Mouse (Mus musculus) kidney, adult 2 months (tissue): ENCODE data around the gene Psmc6.

ENCODE experiments used
- CTCF ChIP-seq: fragments of 200-500 bp; conservative IDR thresholded peaks from 2 replicates; pipeline ENCODE4 v1.5.1; 2011; ENCODE audit warnings: low read depth, mild to moderate bottlenecking, control low read depth, low read length, moderate library complexity, mixed read lengths; ENCODE audit not compliant: insufficient read depth, insufficient read length
- POLR2A ChIP-seq: fragments of 200-500 bp; IDR thresholded peaks from one replicate; pipeline ENCODE4 v1.6.1; 2011; ENCODE audit warnings: low read depth, low read length, control low read depth

GRCm38 (mm10) chr14:45317921-45318411 is 11.6 kb upstream of the Psmc6 start:
- no peak for TF ChIP-seq CTCF
- no peak for TF ChIP-seq POLR2A
